Mouse (Mus musculus): ENCODE data around the gene Cybrd1. TPM values are rescaled to one million over a fixed set of nuclear protein-coding genes. Genes with fewer than 3 reads are reported as not detected.

Gene Cybrd1
- polyA plus RNA-seq, 1 experiment from 2014 or later: 1.9 TPM

Other genes with a start within 250 kb of the Cybrd1 start
- gene Dcaf17, start 62.6 kb upstream of the Cybrd1 start, polyA plus RNA-seq (2016; fragmentation: Nextera tagmentation; extraction: Ambion mirVana): 18.9 and 19.5 TPM in 2 replicates
- gene Mettl8, start 62.3 kb upstream of the Cybrd1 start, polyA plus RNA-seq (2016; fragmentation: Nextera tagmentation; extraction: Ambion mirVana): 11.6 and 13.3 TPM in 2 replicates
- gene Dync1i2, start 93.8 kb downstream of the Cybrd1 start, polyA plus RNA-seq (2016; fragmentation: Nextera tagmentation; extraction: Ambion mirVana): 82.0 and 82.4 TPM in 2 replicates
- gene Slc25a12, start 249.8 kb downstream of the Cybrd1 start, polyA plus RNA-seq (2016; fragmentation: Nextera tagmentation; extraction: Ambion mirVana): 92.1 and 92.8 TPM in 2 replicates